Mouse (Mus musculus): ENCODE data around the gene Stil. TPM values are rescaled to one million over a fixed set of nuclear protein-coding genes. Genes with fewer than 3 reads are reported as not detected.
"Not testable (repeated sequence)": the region's sequence is repeated elsewhere in the genome, so short reads cannot be mapped to it uniquely, and the experiment has no call there.

Gene Stil
- total RNA-seq (2015; ENCODE audit: low replicate concordance): 96.2 and 98.1 TPM in 2 replicates
- total RNA-seq (2017; ENCODE audit: low replicate concordance): 73.3 and 112 TPM in 2 replicates

- ATAC-seq (replicated peaks; ENCODE audit: low FRiP score, poor library complexity, severe bottlenecking): peak; percentile 98
Measured at GRCm38 (mm10) chr4:114999773-115000428, at the start of gene Stil. Gene Stil, plus strand, starts transcription at chr4:115000159.

DNA sequence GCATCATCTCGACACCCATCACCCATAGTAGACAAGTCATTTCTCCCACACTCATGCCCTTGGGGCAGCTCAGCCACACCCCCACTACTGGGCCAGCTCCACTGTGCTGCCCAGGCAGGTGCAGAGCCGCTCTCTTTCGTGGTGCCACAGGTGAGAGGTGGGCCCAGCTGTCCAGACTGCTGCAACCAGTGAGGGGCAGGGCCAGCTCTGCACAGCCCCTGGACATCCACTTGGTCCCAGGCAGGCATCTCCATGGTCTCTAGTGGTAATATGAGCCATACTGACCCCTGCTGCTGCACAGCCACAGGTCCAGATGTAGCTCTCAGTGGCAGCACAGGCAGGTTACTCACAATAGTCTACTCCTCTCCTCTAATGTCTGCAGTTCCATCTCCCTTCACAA lies 46.8 kb upstream of the Stil start:
- ATAC-seq (replicated peaks; ENCODE audit: low FRiP score, poor library complexity, severe bottlenecking): no peak

DNA sequence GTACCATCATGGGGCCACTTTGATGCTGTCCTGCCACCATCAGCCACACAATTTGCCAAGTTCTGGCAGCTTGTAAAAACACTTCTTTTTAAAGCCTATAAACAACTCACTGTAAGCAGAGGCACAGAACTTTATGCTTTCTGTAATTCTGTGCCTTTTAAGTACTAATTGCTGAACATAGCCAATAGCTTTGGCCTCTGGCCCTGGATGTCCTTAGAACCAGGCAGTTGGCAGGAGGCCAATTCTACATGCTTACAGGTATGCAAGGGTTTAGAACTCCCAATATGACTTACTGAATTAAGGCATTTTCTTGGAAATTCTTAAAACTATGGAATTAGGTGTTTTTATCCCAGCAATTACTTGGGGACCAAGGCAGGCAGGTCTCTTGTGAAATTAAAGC lies 42.6 kb upstream of the Stil start:
- no peak for ATAC-seq (replicated peaks; ENCODE audit: low FRiP score, poor library complexity, severe bottlenecking)

GRCm38 (mm10) chr4:114958231-114958630 lies 41.7 kb upstream of the Stil start:
- ATAC-seq (replicated peaks; ENCODE audit: low FRiP score, poor library complexity, severe bottlenecking): no peak

GRCm38 (mm10) chr4:114958786-114959185 lies 41.2 kb upstream of the Stil start:
- ATAC-seq (replicated peaks; ENCODE audit: low FRiP score, poor library complexity, severe bottlenecking): no peak

DNA sequence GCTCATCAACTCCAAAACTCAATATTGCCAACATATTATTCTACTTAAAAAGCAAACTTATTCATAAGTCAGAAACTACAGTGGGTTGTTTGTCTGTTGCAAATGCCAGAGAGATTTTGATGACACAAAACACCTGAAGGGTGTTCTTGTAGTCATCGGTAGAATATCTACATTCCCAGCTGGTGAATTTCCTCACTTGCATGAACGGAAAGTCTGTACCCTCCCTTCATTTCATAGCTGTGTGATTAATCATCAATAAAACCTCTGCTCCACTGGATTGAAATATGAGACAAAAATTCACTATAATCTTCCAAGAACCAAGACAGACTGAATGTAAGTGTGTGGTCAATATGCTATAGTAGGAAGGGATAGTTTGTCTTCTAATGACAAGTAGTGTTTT lies 40.4 kb upstream of the Stil start:
- ATAC-seq (replicated peaks; ENCODE audit: low FRiP score, poor library complexity, severe bottlenecking): no peak

DNA sequence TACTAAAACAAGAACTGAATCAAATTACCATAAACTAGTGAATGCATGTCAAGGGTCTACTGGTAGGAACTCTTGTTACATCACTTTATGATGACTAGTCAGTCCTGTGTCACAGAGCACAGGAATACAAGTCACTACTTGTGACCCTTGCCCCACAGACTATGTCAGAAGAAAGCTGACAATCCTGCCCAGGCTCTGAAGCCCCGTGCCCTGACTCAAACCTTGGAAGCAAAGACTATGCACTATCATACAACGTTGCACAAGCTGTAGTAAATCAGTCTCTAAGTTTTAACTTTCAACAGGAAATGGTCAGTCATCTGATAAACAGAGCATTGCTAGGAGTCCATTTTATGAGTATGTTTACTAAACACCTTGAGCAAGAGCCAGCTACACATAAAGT lies 39.1 kb upstream of the Stil start:
- ATAC-seq (replicated peaks; ENCODE audit: low FRiP score, poor library complexity, severe bottlenecking): not testable (repeated sequence)

DNA sequence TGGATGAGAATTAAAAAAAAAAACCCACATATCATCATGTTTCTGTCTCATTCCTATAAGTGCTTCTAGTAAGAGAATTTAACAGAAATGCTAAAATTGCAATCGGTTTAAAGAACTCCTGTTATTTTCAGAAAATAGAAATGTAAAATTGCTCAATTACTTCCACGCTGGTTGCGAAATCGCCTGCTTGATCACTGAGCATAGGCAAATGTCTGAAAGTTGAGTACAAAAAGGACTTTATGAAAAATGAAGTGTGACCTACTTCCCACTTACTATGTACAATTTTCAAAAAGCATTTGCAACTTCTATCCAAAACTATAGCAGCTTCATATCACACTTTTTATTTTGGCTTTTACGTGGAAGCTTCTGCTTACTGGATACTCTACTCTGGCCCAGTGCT lies 29.2 kb upstream of the Stil start:
- no peak for ATAC-seq (replicated peaks; ENCODE audit: low FRiP score, poor library complexity, severe bottlenecking)

DNA sequence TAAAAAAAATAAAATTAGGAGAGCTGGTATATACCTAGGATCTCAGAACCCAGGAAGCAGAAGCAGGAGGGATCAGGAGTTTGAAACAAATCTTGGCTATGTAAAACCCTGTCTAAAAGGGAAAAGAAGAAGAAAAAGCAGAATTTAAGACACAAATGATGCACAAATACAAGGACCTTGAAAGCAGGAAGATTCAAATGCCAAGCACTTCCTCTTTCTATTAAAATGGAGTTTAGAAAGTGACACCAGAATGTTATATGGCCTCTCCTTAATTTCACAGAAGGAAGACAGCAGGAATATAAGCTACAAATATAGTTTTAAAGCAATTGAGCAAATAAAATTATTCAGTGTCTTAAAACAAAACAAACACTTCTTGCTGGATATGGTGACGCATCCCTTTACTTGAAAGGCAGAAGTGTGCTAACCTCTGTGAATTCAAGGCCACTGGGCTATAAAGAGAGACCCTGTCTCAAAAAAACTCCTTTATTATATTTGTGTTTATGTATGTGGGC lies 26.7 kb upstream of the Stil start:
- no peak for ATAC-seq (replicated peaks; ENCODE audit: low FRiP score, poor library complexity, severe bottlenecking)

DNA sequence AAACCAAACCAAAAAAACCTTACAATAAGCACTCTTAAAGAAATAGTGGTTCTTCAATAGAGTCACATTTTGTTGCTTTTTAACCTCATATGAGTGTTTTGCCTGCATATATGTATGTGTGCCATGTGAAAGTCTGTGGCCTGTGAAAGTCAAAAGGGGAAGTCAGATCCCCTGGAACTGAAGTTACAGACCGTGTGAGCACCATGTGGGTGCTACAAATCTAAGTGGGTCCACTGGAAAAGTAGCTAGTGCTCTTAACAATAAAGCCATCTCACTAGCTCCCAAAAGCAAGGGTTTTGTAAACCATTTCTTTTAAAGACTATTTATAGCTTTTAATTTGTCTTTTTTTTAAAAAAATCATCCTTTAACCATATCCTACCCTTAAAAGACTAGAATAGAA lies 17.3 kb upstream of the Stil start:
- no peak for ATAC-seq (replicated peaks; ENCODE audit: low FRiP score, poor library complexity, severe bottlenecking)

DNA sequence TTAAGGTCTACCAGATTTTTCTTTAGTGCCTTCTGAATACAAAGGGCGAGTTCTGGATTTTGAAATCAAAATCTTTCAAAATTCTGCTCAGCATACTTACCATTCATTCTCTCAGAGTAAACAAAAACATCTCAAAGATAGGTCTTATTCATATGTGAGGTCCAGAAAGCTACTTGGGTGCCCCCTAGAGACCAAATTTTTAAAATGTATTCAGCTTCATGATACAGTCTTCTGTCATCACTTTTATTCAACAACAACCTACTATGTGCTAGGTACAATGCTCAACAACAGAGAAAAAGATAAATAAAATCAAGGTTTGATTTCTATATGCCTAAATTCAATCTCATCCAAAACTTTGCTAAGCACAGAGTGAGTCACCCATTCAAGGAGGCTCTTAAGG lies 16.9 kb upstream of the Stil start:
- ATAC-seq (replicated peaks; ENCODE audit: low FRiP score, poor library complexity, severe bottlenecking): no peak

DNA sequence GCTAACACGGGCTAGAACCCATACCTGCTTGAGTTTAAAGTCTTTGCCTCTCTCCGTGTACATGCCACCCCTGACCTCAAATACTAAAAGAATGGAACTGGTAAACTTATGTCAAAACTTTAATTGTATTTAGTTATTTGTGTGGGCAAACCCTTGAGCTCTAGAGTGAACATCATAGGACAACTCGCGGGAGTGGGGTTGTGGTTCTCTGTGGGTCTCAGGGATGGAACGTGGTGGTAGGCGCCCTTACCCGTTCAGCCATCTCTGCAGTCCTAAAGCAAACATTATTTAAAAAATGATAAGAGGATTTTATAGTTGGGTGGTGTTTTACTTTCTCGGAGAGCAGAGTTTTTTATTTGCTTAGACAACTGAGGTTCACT lies 13.8 kb upstream of the Stil start:
- peak; percentile 41 for ATAC-seq (replicated peaks; ENCODE audit: low FRiP score, poor library complexity, severe bottlenecking)

- peak; percentile 87 for ATAC-seq (replicated peaks; ENCODE audit: low FRiP score, poor library complexity, severe bottlenecking)
Measured at GRCm38 (mm10) chr4:114986591-114987432, 13.1 kb upstream of the Stil start, which contains the start of gene Cmpk1. Gene Cmpk1, minus strand, starts transcription at chr4:114987241.

- ATAC-seq (replicated peaks; ENCODE audit: low FRiP score, poor library complexity, severe bottlenecking): no peak
Measured at GRCm38 (mm10) chr4:114994218-114994617, 5.7 kb upstream of the Stil start.

DNA sequence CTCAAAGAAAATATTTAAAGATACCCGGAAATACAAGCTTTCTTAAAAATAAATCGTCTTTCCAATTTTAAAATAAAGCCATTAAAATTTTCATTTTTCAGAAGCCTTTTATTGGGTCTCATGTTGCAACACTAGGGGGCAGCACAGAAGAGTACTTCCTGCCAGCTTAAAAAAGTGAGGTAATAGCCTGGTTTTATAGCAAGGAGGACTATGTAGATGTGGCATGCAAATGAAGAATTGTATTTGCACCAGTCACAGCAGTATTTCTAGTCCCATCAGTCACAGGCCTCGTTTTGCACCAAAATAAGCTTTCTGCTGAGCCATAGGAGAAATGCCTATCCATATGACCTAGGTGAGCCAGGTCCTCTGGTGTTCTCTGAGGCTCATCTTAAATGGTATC lies 2.9 kb upstream of the Stil start:
- no peak for ATAC-seq (replicated peaks; ENCODE audit: low FRiP score, poor library complexity, severe bottlenecking)

DNA sequence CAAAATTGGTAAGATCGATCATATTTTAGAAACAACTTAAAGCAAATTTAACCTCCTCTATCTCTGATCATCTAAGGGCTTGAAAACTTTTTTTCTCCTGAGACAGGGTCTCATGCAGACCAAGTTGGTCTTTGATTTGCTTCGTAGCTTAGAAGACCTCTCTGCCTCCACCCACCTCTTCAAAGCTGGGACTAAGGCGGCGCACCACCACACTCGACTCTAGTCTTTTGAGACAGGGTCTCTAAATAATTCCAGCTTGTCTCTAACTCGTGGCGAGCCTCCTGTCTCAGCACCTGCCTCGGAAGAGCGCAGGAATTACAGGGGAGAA lies 550 bp upstream of the Stil start:
- no peak for ATAC-seq (replicated peaks; ENCODE audit: low FRiP score, poor library complexity, severe bottlenecking)

DNA sequence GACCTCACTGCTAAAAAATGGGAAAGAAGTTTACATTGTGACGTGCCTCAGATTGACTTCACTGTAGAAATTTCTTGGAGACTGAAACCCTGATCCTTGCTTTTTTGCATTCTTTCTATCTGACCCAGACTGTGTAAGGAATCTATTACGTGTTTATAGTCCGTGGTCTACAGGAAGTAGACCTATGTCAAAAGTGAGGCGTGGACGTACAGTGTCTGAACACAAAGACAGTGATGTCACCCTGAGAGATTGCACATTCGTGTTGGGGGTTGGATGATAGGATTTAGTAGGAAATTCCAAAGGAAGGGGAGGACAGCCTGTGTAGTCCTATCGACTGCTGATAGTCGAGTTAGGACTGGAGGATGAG lies 453 bp downstream of the Stil start:
- ATAC-seq (replicated peaks; ENCODE audit: low FRiP score, poor library complexity, severe bottlenecking): peak; percentile 22

- no peak for ATAC-seq (replicated peaks; ENCODE audit: low FRiP score, poor library complexity, severe bottlenecking)
Measured at GRCm38 (mm10) chr4:115014276-115014675, 14.3 kb downstream of the Stil start.

- no peak for ATAC-seq (replicated peaks; ENCODE audit: low FRiP score, poor library complexity, severe bottlenecking)
Measured at GRCm38 (mm10) chr4:115019997-115020396, 20.0 kb downstream of the Stil start.

GRCm38 (mm10) chr4:115035043-115035442 lies 35.1 kb downstream of the Stil start:
- ATAC-seq (replicated peaks; ENCODE audit: low FRiP score, poor library complexity, severe bottlenecking): no peak

- ATAC-seq (replicated peaks; ENCODE audit: low FRiP score, poor library complexity, severe bottlenecking): peak; percentile 87
Measured at GRCm38 (mm10) chr4:115038242-115038641, 38.3 kb downstream of the Stil start.

Measured in erythroid progenitor cell, adult 5-6 weeks (primary cell).